Mouse (Mus musculus): Measurements from ENCODE around the gene Asic5. TPM values are rescaled to one million over a fixed set of nuclear protein-coding genes. Genes with fewer than 3 reads are reported as not detected.

Asic5 gene
- polyA plus RNA-seq (2014; fragmentation: Nextera tagmentation; extraction: Ambion mirVana): not detected in 2 replicates

GRCm38 (mm10) chr3:81981990-81982389 is at the start of gene Asic5:
Asic5 (plus strand) TSS chr3:81982290.
- Histone ChIP-seq H3K27me3 (ENCODE audit: control insufficient read depth, insufficient read depth, low read length) (no peaks in the 10 kb centered on the region), H3K9ac (ENCODE audit: low read length) (no peak within 1 kb of the TSS), H3K4me3 (ENCODE audit: low read depth, low read length) (no peak within 1 kb of the TSS), H3K4me2 (ENCODE audit: low read depth) (no peak within 1 kb of the TSS), H3K4me1 (ENCODE audit: control insufficient read depth, insufficient read depth, low read length) (no peaks in the 10 kb centered on the region), H3K9me3 (ENCODE audit: control insufficient read depth, low read length) (no peaks in the 10 kb centered on the region), H3K36me3 (ENCODE audit: control insufficient read depth, insufficient read depth, low read length) (no peaks in the 10 kb centered on the region), H3K27ac (ENCODE audit: low read depth, low read length) (no peak within 1 kb of the TSS)
- 95% methylated on average over 5 of the region's 5 CpGs for WGBS
- DNase-seq (ENCODE audit: low spot score) (no peak), ATAC-seq (ENCODE audit: insufficient read depth, low FRiP score, low TSS enrichment) (no peak)

GRCm38 (mm10) chr3:81933348-81933747 is 48.7 kb upstream of the Asic5 start:
- DNase-seq (ENCODE audit: low spot score) (no peak), ATAC-seq (ENCODE audit: insufficient read depth, low FRiP score, low TSS enrichment) (no peak)
- WGBS: 89% methylated on average over 4 of the region's 4 CpGs
- Histone ChIP-seq H3K9ac (ENCODE audit: low read length) (no peak overlapping the region), H3K27me3 (ENCODE audit: control insufficient read depth, insufficient read depth, low read length) (no peaks in the 10 kb centered on the region), H3K4me1 (ENCODE audit: control insufficient read depth, insufficient read depth, low read length) (peaks cover 3% of the 10 kb centered on the region; the same call in 1 of the 2 replicates), H3K9me3 (ENCODE audit: control insufficient read depth, low read length) (no peaks in the 10 kb centered on the region), H3K27ac (ENCODE audit: low read depth, low read length) (no peak overlapping the region), H3K4me2 (ENCODE audit: low read depth) (no peak overlapping the region), H3K4me3 (ENCODE audit: low read depth, low read length) (no peak overlapping the region), H3K36me3 (ENCODE audit: control insufficient read depth, insufficient read depth, low read length) (no peaks in the 10 kb centered on the region)

- no peaks in the 10 kb centered on the region for H3K9me3 ChIP-seq (ENCODE audit: control insufficient read depth, low read length)
- H3K4me3 ChIP-seq (ENCODE audit: low read depth, low read length): no peak overlapping the region
- H3K27ac ChIP-seq (ENCODE audit: low read depth, low read length): no peak overlapping the region
- ATAC-seq (ENCODE audit: insufficient read depth, low FRiP score, low TSS enrichment) (no peak), DNase-seq (ENCODE audit: low spot score) (no peak)
- no peaks in the 10 kb centered on the region for H3K4me1 ChIP-seq (ENCODE audit: control insufficient read depth, insufficient read depth, low read length)
- no peaks in the 10 kb centered on the region for H3K36me3 ChIP-seq (ENCODE audit: control insufficient read depth, insufficient read depth, low read length)
- WGBS: 79% methylated on average over 3 of the region's 3 CpGs
- no peaks in the 10 kb centered on the region for H3K27me3 ChIP-seq (ENCODE audit: control insufficient read depth, insufficient read depth, low read length)
- no peak overlapping the region for H3K9ac ChIP-seq (ENCODE audit: low read length)
- H3K4me2 ChIP-seq (ENCODE audit: low read depth): no peak overlapping the region
Observed at GRCm38 (mm10) chr3:81938924-81939323, 43.2 kb upstream of the Asic5 start.

GRCm38 (mm10) chr3:81942341-81942740 is 39.7 kb upstream of the Asic5 start:
- 88% methylated on average over 3 of the region's 3 CpGs for WGBS
- Histone ChIP-seq H3K4me1 (ENCODE audit: control insufficient read depth, insufficient read depth, low read length) (no peaks in the 10 kb centered on the region), H3K27me3 (ENCODE audit: control insufficient read depth, insufficient read depth, low read length) (no peaks in the 10 kb centered on the region), H3K36me3 (ENCODE audit: control insufficient read depth, insufficient read depth, low read length) (no peaks in the 10 kb centered on the region), H3K4me3 (ENCODE audit: low read depth, low read length) (no peak overlapping the region), H3K9ac (ENCODE audit: low read length) (no peak overlapping the region), H3K27ac (ENCODE audit: low read depth, low read length) (no peak overlapping the region), H3K4me2 (ENCODE audit: low read depth) (no peak overlapping the region), H3K9me3 (ENCODE audit: control insufficient read depth, low read length) (no peaks in the 10 kb centered on the region)
- no peak for ATAC-seq (ENCODE audit: insufficient read depth, low FRiP score, low TSS enrichment)
- no peak for DNase-seq (ENCODE audit: low spot score)

GRCm38 (mm10) chr3:81943097-81943496 is 39.0 kb upstream of the Asic5 start:
- H3K4me3 ChIP-seq (ENCODE audit: low read depth, low read length): no peak overlapping the region
- DNase-seq (ENCODE audit: low spot score): no peak
- WGBS: 95% methylated on average over 3 of the region's 3 CpGs
- ATAC-seq (ENCODE audit: insufficient read depth, low FRiP score, low TSS enrichment): no peak
- H3K27ac ChIP-seq (ENCODE audit: low read depth, low read length): no peak overlapping the region
- no peak overlapping the region for H3K9ac ChIP-seq (ENCODE audit: low read length)
- no peak overlapping the region for H3K4me2 ChIP-seq (ENCODE audit: low read depth)
- H3K36me3 ChIP-seq (ENCODE audit: control insufficient read depth, insufficient read depth, low read length): no peaks in the 10 kb centered on the region
- no peaks in the 10 kb centered on the region for H3K9me3 ChIP-seq (ENCODE audit: control insufficient read depth, low read length)
- H3K4me1 ChIP-seq (ENCODE audit: control insufficient read depth, insufficient read depth, low read length): no peaks in the 10 kb centered on the region
- no peaks in the 10 kb centered on the region for H3K27me3 ChIP-seq (ENCODE audit: control insufficient read depth, insufficient read depth, low read length)

- no peaks in the 10 kb centered on the region for H3K27me3 ChIP-seq (ENCODE audit: control insufficient read depth, insufficient read depth, low read length)
- H3K9ac ChIP-seq (ENCODE audit: low read length): no peak overlapping the region
- no peaks in the 10 kb centered on the region for H3K4me1 ChIP-seq (ENCODE audit: control insufficient read depth, insufficient read depth, low read length)
- H3K4me3 ChIP-seq (ENCODE audit: low read depth, low read length): no peak overlapping the region
- DNase-seq (ENCODE audit: low spot score): no peak
- no peak overlapping the region for H3K27ac ChIP-seq (ENCODE audit: low read depth, low read length)
- no peak overlapping the region for H3K4me2 ChIP-seq (ENCODE audit: low read depth)
- no peaks in the 10 kb centered on the region for H3K36me3 ChIP-seq (ENCODE audit: control insufficient read depth, insufficient read depth, low read length)
- WGBS: 93% methylated on average over 7 of the region's 7 CpGs
- no peak for ATAC-seq (ENCODE audit: insufficient read depth, low FRiP score, low TSS enrichment)
- no peaks in the 10 kb centered on the region for H3K9me3 ChIP-seq (ENCODE audit: control insufficient read depth, low read length)
Observed at GRCm38 (mm10) chr3:81944851-81945393, 37.2 kb upstream of the Asic5 start.

- Histone ChIP-seq H3K4me2 (ENCODE audit: low read depth) (no peak overlapping the region), H3K27me3 (ENCODE audit: control insufficient read depth, insufficient read depth, low read length) (no peaks in the 10 kb centered on the region), H3K27ac (ENCODE audit: low read depth, low read length) (no peak overlapping the region), H3K4me1 (ENCODE audit: control insufficient read depth, insufficient read depth, low read length) (no peaks in the 10 kb centered on the region), H3K36me3 (ENCODE audit: control insufficient read depth, insufficient read depth, low read length) (no peaks in the 10 kb centered on the region), H3K9me3 (ENCODE audit: control insufficient read depth, low read length) (no peaks in the 10 kb centered on the region), H3K4me3 (ENCODE audit: low read depth, low read length) (no peak overlapping the region), H3K9ac (ENCODE audit: low read length) (no peak overlapping the region)
- 86% methylated on average over 1 of the region's 1 CpGs for WGBS
- DNase-seq (ENCODE audit: low spot score): no peak
- no peak for ATAC-seq (ENCODE audit: insufficient read depth, low FRiP score, low TSS enrichment)
Observed at GRCm38 (mm10) chr3:81949048-81949447, 33.0 kb upstream of the Asic5 start.

GRCm38 (mm10) chr3:81951785-81952184 is 30.3 kb upstream of the Asic5 start:
- DNase-seq (ENCODE audit: low spot score) (no peak), ATAC-seq (ENCODE audit: insufficient read depth, low FRiP score, low TSS enrichment) (no peak)
- H3K27me3 ChIP-seq (ENCODE audit: control insufficient read depth, insufficient read depth, low read length): no peaks in the 10 kb centered on the region
- H3K27ac ChIP-seq (ENCODE audit: low read depth, low read length): no peak overlapping the region
- H3K4me2 ChIP-seq (ENCODE audit: low read depth): no peak overlapping the region
- no peaks in the 10 kb centered on the region for H3K9me3 ChIP-seq (ENCODE audit: control insufficient read depth, low read length)
- 81% methylated on average over 2 of the region's 2 CpGs for WGBS
- H3K4me1 ChIP-seq (ENCODE audit: control insufficient read depth, insufficient read depth, low read length): no peaks in the 10 kb centered on the region
- H3K36me3 ChIP-seq (ENCODE audit: control insufficient read depth, insufficient read depth, low read length): no peaks in the 10 kb centered on the region
- H3K4me3 ChIP-seq (ENCODE audit: low read depth, low read length): no peak overlapping the region
- H3K9ac ChIP-seq (ENCODE audit: low read length): no peak overlapping the region

- Histone ChIP-seq H3K9ac (ENCODE audit: low read length) (no peak overlapping the region), H3K4me1 (ENCODE audit: control insufficient read depth, insufficient read depth, low read length) (no peaks in the 10 kb centered on the region), H3K4me2 (ENCODE audit: low read depth) (no peak overlapping the region), H3K36me3 (ENCODE audit: control insufficient read depth, insufficient read depth, low read length) (no peaks in the 10 kb centered on the region), H3K9me3 (ENCODE audit: control insufficient read depth, low read length) (no peaks in the 10 kb centered on the region), H3K27me3 (ENCODE audit: control insufficient read depth, insufficient read depth, low read length) (no peaks in the 10 kb centered on the region), H3K27ac (ENCODE audit: low read depth, low read length) (no peak overlapping the region), H3K4me3 (ENCODE audit: low read depth, low read length) (no peak overlapping the region)
- no peak for DNase-seq (ENCODE audit: low spot score)
- 86% methylated on average over 5 of the region's 5 CpGs for WGBS
- ATAC-seq (ENCODE audit: insufficient read depth, low FRiP score, low TSS enrichment): no peak
Observed at GRCm38 (mm10) chr3:81957484-81957883, 24.6 kb upstream of the Asic5 start.
